In genomic region chr1:37695732-37696131, GRCm38 (mm10) we compare ENCODE assay signal across 23 mouse cellular contexts. TPM values are rescaled to one million over a fixed set of nuclear protein-coding genes. Genes with fewer than 3 reads are reported as not detected.
DNase-seq lines count a peak whose midpoint lies in the region; ATAC-seq and TF ChIP-seq lines count a peak whose summit lies in the region.
"Had no signal": no experiment of that assay in that cellular context is flagged by ENCODE, and none has a peak within 500 bp of the region (broad histone marks: within the 10 kb centered on the region; RNA-seq: fewer than 3 reads in every experiment).

No protein-coding gene starts in this region.

- no peaks in the 10 kb centered on the region for H3K36me3 ChIP-seq in heart, embryonic 13.5 days
- no peaks in the 10 kb centered on the region for H3K36me3 ChIP-seq in thymus, adult 2 months (ENCODE audit: control insufficient read depth, insufficient read depth, low read length)
- H3K36me3 ChIP-seq: embryonic facial prominence, embryonic 12.5 days; embryonic facial prominence, embryonic 15.5 days; hindbrain, embryonic 12.5 days; hindbrain, embryonic 15.5 days; intestine, embryonic 15.5 days had no signal

- peaks cover 56% of the 10 kb centered on the region for H3K4me1 ChIP-seq in heart, embryonic 13.5 days
- H3K4me1 ChIP-seq in thymus, adult 2 months (replicated peaks; ENCODE audit: control insufficient read depth, insufficient read depth, low read length): peaks cover 71% of the 10 kb centered on the region

- no peak overlapping the region for H3K9ac ChIP-seq in heart, embryonic 13.5 days
- H3K9ac ChIP-seq: embryonic facial prominence, embryonic 12.5 days; embryonic facial prominence, embryonic 15.5 days; forebrain, postnatal 0 days; hindbrain, embryonic 12.5 days; hindbrain, embryonic 15.5 days; intestine, embryonic 15.5 days had no signal

- peak overlapping the region; percentile 44; the same call in 1 of the 2 replicates for H3K27ac ChIP-seq in heart, embryonic 13.5 days (replicated peaks)
- peak overlapping the region; percentile 35; the same call in 1 of the 2 replicates for H3K27ac ChIP-seq in thymus, adult 2 months (ENCODE audit: control insufficient read depth, insufficient read depth, low read length)
- H3K27ac ChIP-seq: embryonic facial prominence, embryonic 12.5 days; embryonic facial prominence, embryonic 15.5 days; hindbrain, embryonic 12.5 days; hindbrain, embryonic 15.5 days had no signal

- H3K9me3 ChIP-seq in heart, embryonic 13.5 days: no peaks in the 10 kb centered on the region
- H3K9me3 ChIP-seq: embryonic facial prominence, embryonic 12.5 days; embryonic facial prominence, embryonic 15.5 days; hindbrain, embryonic 12.5 days; hindbrain, embryonic 15.5 days; intestine, embryonic 15.5 days had no signal

- H3K27me3 ChIP-seq in heart, embryonic 13.5 days (replicated peaks): no peaks in the 10 kb centered on the region
- no peaks in the 10 kb centered on the region for H3K27me3 ChIP-seq in thymus, adult 2 months (ENCODE audit: control insufficient read depth, insufficient read depth, low read length)
- H3K27me3 ChIP-seq: embryonic facial prominence, embryonic 15.5 days; hindbrain, embryonic 15.5 days; intestine, embryonic 15.5 days had no signal

- TF ChIP-seq CTCF in thymus, adult 2 months (IDR thresholded peaks at IDR 0.05; ENCODE audit: borderline replicate concordance, control insufficient read depth, extremely low read depth, insufficient read depth, low read length, poor library complexity): no peak

- no peak for DNase-seq in frontal cortex, postnatal 10 days (ENCODE audit: low spot score in 2 of 2)
- no peak for DNase-seq in heart, adult 8-10 months (ENCODE audit: low spot score)
- DNase-seq in thymus, adult 2 months: no peak
- DNase-seq in thymus, postnatal 10 days (ENCODE audit: low spot score in 2 of 2): no peak
- no peak for DNase-seq in MN1 (ENCODE audit: low spot score)
- DNase-seq: adrenal gland, adult 8-10 months; adrenal gland, postnatal 25 days; cerebellum, adult 9-10 months; cerebellum, postnatal 14 days; forebrain, postnatal 0 days; gastrocnemius, postnatal 10 days; heart, adult 11 months; kidney, adult 11 months had no signal

- ATAC-seq in frontal cortex, adult (ENCODE audit: low TSS enrichment): peak; percentile 32; the same call in 1 of the 2 replicates
- no peak for ATAC-seq in heart, embryonic 13.5 days (ENCODE audit: extremely low read depth, insufficient number of reproducible peaks, low FRiP score, low TSS enrichment)
- no peak for ATAC-seq in activated CD4-positive, CD25-positive, alpha-beta regulatory T cell, adult 4 months
- ATAC-seq: forebrain, embryonic 14.5 days; forebrain, postnatal 0 days; intestine, embryonic 15.5 days had no signal

- TF ChIP-seq POLR2A in thymus, adult 2 months (IDR thresholded peaks at IDR 0.05; ENCODE audit: control insufficient read depth, extremely low read depth, insufficient read depth, low read length, poor library complexity): no peak

- no peak overlapping the region for H3K4me2 ChIP-seq in heart, embryonic 13.5 days
- H3K4me2 ChIP-seq: embryonic facial prominence, embryonic 12.5 days; embryonic facial prominence, embryonic 15.5 days; heart, embryonic 11.5 days; hindbrain, embryonic 12.5 days; hindbrain, embryonic 15.5 days; intestine, embryonic 15.5 days had no signal

- 65% methylated on average over 9 of the region's 9 CpGs for WGBS in heart, embryonic 13.5 days
- 97% methylated on average over 9 of the region's 9 CpGs for WGBS in thymus, adult 2 months

- no peak overlapping the region for H3K4me3 ChIP-seq in heart, embryonic 13.5 days
- no peak overlapping the region for H3K4me3 ChIP-seq in thymus, adult 2 months (ENCODE audit: control insufficient read depth, insufficient read depth, low read length)
- H3K4me3 ChIP-seq: embryonic facial prominence, embryonic 12.5 days; embryonic facial prominence, embryonic 15.5 days; hindbrain, embryonic 12.5 days; hindbrain, embryonic 15.5 days; intestine, embryonic 15.5 days had no signal

RNA-seq across cellular contexts. Expression of gene 2010300C02Rik, which starts 24.2 kb away (rescaled TPM):
- 3.9 and 4.6 TPM in 2 replicates for polyA plus RNA-seq in heart, embryonic 13.5 days (2015; fragmentation: Nextera tagmentation; extraction: Ambion mirVana)
- total RNA-seq in heart, adult 8-10 months (2022): 1 to 10 TPM; 1.1 to 3.0 (median 2.0) TPM
- polyA plus RNA-seq in thymus, adult 2 months (2012; rRNA removed): 6.1 and 6.6 TPM in 2 replicates
- polyA plus RNA-seq in activated CD4-positive, CD25-positive, alpha-beta regulatory T cell, adult 4 months (2017; shearing (Covaris generic)): under 1 TPM; 0.55 to 0.78 TPM
